Comparison of ENCODE assay signal across 30 mouse cellular contexts in the genomic region with DNA sequence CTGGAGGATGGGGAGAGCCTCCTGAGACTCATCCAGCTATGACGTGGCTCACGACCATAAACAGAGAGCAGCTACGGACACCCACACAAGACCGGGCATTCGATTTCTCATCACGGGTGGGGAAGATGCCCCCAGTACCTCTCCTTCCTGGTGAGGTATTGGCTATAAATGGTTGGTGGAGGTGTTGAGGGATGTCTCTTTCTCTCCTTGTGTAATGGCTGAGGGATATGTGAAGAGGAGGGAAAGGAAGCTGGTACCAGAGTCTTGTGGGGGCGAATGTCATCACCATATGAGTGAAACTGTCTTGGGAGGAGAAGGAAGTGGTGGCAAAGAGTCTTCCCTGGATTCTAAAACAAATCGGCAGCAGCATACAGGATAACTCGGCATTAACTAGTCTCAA. TPM values are rescaled to one million over a fixed set of nuclear protein-coding genes. Genes with fewer than 3 reads are reported as not detected.
"Had no signal": no experiment of that assay in that cellular context is flagged by ENCODE, and none has a peak within 500 bp of the region (broad histone marks: within the 10 kb centered on the region; RNA-seq: fewer than 3 reads in every experiment).

No protein-coding gene starts in this region.

- ATAC-seq: forebrain, embryonic 13.5 days; forebrain, embryonic 14.5 days; forebrain, embryonic 15.5 days; forebrain, embryonic 16.5 days; forebrain, postnatal 0 days had no signal

- H3K27me3 ChIP-seq: embryonic facial prominence, embryonic 12.5 days; embryonic facial prominence, embryonic 13.5 days; embryonic facial prominence, embryonic 15.5 days; forebrain, embryonic 12.5 days; forebrain, embryonic 13.5 days; forebrain, embryonic 15.5 days had no signal

- H3K36me3 ChIP-seq: embryonic facial prominence, embryonic 10.5 days; embryonic facial prominence, embryonic 12.5 days; embryonic facial prominence, embryonic 13.5 days; embryonic facial prominence, embryonic 15.5 days; forebrain, embryonic 10.5 days; forebrain, embryonic 12.5 days; forebrain, embryonic 15.5 days had no signal

- H3K4me3 ChIP-seq: embryonic facial prominence, embryonic 10.5 days; embryonic facial prominence, embryonic 12.5 days; embryonic facial prominence, embryonic 13.5 days; embryonic facial prominence, embryonic 15.5 days; erythroblast, embryonic 14.5 days; forebrain, embryonic 10.5 days; forebrain, embryonic 12.5 days; forebrain, embryonic 13.5 days; forebrain, embryonic 15.5 days; gastrocnemius, adult 2 months; heart, adult 2 months had no signal

- H3K4me1 ChIP-seq: embryonic facial prominence, embryonic 10.5 days; embryonic facial prominence, embryonic 12.5 days; embryonic facial prominence, embryonic 13.5 days; embryonic facial prominence, embryonic 15.5 days; forebrain, embryonic 15.5 days had no signal

- H3K9ac ChIP-seq: embryonic facial prominence, embryonic 12.5 days; embryonic facial prominence, embryonic 13.5 days; embryonic facial prominence, embryonic 15.5 days; forebrain, embryonic 12.5 days; forebrain, embryonic 13.5 days; forebrain, embryonic 15.5 days; forebrain, postnatal 0 days had no signal

- H3K9me3 ChIP-seq: embryonic facial prominence, embryonic 10.5 days; embryonic facial prominence, embryonic 12.5 days; embryonic facial prominence, embryonic 13.5 days; embryonic facial prominence, embryonic 15.5 days; forebrain, embryonic 10.5 days; forebrain, embryonic 12.5 days; forebrain, embryonic 13.5 days; forebrain, embryonic 15.5 days had no signal

- DNase-seq: cerebellum, adult 2 months; cerebellum, adult 8-10 months; cerebellum, adult 9-10 months; cerebellum, adult 9-11 months; cerebellum, postnatal 10 days; cerebellum, postnatal 14 days; cerebellum, postnatal 25 days; cerebellum, postnatal 36 days; embryo, embryonic 11 days; forebrain, postnatal 0 days; gastrocnemius, adult 2 months; gastrocnemius, postnatal 10 days; gastrocnemius, postnatal 14 days; gastrocnemius, postnatal 25 days; gastrocnemius, postnatal 36 days; heart, adult 11 months; heart, adult 18-20 months; heart, adult 2 months had no signal

- H3K4me2 ChIP-seq: embryonic facial prominence, embryonic 12.5 days; embryonic facial prominence, embryonic 13.5 days; embryonic facial prominence, embryonic 15.5 days; forebrain, embryonic 12.5 days; forebrain, embryonic 13.5 days; forebrain, embryonic 15.5 days had no signal

- H3K27ac ChIP-seq: embryonic facial prominence, embryonic 10.5 days; embryonic facial prominence, embryonic 12.5 days; embryonic facial prominence, embryonic 13.5 days; embryonic facial prominence, embryonic 15.5 days; forebrain, embryonic 10.5 days; forebrain, embryonic 12.5 days; forebrain, embryonic 13.5 days; forebrain, embryonic 15.5 days; gastrocnemius, adult 2 months; heart, adult 2 months had no signal

RNA-seq across cellular contexts. Expression of gene Rph3a, which starts 29.6 kb away (rescaled TPM):
- polyA plus RNA-seq: erythroblast, embryonic 14.5 days; gonadal fat pad, adult 2 months; heart, adult 2 months had no signal
